Mouse (Mus musculus): ENCODE measurements at regions not wholly inside any gene's neighbourhood (a gene's known extent, or its start where the extent isn't known, plus 50 kb on each side); places are given as distances from the start of the nearest gene placed in this dataset.
A peak's percentile ranks its signal among the peaks of the same experiment; 100 is the strongest.

DNA sequence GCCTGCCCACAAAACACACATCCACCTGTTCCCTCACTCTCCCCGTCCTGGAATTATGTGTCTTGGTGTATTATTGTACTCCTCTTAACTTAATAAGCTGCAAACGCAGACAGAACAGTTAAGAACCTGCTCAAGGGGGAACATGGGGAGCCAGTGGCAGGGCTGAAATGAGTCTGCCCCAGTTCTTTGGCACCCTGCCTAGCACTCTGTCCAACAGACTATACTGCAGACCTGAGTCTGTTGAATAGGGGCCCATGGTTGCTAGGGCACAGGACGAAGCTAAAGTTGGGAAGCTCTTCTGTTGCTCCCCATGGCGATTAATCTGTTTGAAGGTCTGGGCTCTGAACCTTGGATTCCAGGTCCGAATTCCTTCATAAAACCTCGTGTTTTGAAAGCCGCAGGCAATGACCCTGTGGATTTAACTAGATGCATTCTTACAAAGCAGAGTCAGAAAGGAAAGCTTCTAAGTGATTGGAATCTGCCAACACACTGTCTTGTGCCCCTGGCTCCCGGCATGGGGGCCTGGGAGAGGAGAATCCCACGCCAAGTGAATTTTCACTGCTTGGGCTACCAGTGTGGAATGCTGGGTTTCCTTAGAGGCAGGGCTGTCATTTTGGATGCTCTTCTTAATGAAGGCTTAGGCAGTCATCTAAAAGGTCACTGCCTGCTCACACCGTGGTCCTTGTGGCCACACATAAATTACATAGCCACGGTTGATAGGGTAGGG lies 479.3 kb downstream of the Nedd1 start:
- no peak for DNase-seq (ENCODE audit: low read depth, low spot score)

DNA sequence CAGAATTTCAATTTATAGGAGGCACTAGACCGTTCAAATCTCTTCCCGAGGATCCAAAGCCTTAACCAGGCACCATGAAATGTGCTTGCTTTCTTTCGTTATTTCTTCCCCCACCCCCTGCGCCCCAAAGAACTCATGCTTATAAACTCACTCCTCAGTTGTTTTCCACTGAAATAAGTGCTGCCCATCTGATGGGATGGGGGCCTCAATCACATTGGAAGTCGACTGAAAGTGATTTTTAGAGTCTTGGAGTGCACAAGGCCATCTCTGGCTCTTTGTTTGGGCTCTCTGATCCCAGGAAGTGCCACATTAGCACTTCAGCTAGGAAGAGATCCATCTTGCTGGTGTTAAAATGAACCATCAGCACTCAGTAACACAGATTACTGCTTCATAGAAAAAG lies 484.3 kb downstream of the Nedd1 start:
- no peak for DNase-seq (ENCODE audit: low read depth, low spot score)

DNA sequence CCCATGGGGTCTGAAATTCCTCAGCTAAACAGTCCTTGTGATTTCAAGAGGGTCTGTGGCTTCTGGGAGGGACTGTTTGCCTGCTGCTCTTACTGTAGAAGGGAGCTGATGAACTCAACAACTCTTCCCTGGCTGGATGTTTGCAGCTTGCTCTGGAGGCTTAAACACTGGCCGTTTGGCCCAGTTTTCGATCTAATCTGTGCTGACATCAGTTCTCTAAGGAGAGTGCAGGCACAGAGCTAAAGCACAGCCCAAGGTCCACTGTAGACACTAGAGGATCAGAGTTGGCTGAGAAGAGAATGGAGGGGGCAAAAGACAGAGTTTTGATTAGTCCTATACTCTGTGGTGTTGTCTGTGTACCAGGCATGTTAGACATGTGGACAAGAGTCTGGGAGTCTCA lies 490.1 kb downstream of the Nedd1 start:
- no peak for DNase-seq (ENCODE audit: low read depth, low spot score)

DNA sequence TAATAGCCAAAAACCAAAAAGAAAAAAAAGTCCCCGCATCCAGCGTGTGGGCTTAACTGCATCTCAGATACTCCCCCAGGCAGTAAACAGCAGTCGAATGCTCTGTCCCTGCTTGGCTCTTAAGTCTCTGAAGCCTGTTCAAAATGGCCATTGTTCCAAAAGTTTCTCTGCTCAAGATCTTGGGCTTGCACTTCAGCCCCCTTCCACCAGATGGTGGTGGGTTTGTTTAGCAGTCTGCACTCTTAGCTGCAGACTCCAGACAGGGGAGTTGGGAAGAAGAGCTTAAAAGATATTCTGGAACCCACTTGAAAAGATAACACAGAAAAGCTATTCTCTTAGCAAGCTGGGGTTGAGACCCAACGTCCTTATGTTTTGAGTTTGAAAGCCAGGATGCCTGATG lies 496.4 kb downstream of the Nedd1 start:
- no peak for DNase-seq (ENCODE audit: low read depth, low spot score)

DNA sequence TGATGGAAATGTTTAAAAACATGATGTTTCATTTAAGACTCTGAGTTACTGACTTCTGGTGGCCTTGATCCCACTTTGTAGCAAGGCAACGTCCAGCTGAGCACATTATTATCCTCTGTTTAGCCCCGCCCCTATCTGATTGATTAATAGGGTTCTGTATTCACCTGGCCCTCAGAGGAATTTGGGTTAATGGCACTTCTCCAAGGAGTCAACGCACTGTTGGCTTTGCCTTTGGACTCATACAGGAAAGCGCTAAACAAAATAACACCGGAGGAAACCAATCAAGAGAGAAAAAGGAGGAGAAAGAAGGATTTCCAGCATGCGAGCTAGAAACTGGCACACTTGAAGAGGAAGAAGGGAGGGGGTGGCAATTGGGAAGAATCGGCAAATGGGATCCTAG lies 497.1 kb downstream of the Nedd1 start:
- DNase-seq (ENCODE audit: low read depth, low spot score) = no peak

DNA sequence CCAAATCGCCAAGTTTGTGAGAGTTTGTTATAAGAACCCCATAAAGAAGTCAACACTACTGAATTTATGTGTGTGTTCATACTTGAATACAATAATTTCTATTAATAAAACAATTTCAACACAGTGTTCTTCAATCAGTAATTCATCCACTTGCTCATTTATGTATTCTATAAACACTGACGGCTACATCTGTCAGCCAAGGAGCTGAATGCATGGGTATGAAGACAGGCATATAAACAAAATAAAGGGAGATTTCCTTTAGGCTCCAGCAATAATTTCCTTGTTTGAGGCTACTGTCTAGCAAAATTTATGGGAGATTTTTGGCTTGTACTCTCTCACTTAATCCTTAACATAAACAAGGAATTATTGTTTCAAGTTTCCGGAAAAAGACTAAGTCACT lies 502.9 kb downstream of the Nedd1 start:
- DNase-seq (ENCODE audit: low read depth, low spot score) = no peak

DNA sequence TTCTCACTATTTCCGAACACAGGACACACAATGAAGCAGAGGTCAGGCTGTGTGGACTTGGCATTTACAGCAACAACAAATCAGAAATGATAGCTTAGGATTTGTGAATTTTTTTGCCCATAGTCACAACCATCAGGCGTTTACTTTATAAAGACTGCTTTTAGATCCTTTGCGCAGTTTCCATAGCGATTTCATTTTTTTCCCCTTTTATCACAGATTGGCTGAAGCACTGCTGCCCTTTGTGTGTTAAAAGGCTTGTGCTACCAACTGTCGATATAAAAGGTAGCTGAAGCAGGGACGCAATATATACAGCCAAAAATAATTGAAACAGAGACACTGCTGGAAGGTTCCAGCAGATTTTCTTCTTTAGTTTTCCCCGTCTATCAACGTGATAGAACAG lies 551.4 kb downstream of the Nedd1 start:
- no peak for DNase-seq (ENCODE audit: low read depth, low spot score)

DNA sequence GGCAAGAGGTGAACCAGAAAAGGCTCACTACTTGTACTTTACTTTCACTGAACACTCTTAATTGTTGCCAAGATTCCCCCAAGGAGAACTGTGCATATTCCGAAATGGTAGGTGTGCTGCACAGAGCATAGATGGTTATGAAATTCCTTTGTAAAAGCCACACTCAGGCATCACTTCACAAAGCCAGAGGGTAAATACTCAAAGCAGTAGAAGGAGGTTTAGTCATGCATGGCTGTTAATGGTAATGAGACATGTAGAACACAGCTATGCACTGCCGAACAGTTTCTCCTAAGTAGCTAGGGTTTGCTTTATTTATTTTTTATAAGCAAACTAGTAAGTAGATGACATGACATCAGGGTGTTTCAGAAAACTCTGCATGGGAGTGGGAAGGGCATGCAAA lies 556.2 kb downstream of the Nedd1 start:
- no peak for DNase-seq (ENCODE audit: low read depth, low spot score)

DNA sequence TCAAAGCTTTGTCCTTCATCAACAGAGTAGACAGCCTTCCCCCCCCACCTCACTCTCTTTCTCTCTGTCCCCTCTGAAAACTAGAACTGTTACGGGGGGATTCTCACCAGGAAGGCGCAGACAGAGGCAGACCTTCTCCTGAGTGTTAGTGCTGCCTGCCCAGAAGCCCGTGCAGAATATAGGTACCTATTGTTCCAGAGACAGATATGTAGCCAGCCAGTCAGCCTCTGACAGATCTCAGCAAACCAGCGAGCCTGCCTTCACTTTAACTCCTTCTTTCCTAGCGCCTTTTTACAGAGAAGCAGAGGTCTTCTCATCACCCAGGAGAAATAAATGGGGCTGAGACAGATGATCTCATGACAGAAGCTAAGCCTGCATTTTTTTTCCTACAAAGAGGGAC lies 557.2 kb downstream of the Nedd1 start:
- DNase-seq (ENCODE audit: low read depth, low spot score) = no peak

DNA sequence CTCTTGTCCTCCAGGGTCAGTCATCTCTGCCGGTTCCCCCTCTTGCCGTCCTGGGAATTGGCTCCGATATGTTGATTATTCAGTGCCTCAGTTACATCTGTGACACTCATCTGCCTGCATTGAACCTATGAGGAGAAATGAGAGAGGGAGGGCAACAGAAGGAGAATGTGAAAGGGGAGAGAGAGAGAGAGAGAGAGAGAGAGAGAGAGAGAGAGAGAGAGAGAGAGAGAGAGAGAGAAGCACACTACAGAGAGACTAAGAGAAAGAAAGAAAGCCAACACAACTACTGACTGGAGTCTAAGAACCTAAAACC lies 557.6 kb downstream of the Nedd1 start:
- DNase-seq (ENCODE audit: low read depth, low spot score) = no peak

DNA sequence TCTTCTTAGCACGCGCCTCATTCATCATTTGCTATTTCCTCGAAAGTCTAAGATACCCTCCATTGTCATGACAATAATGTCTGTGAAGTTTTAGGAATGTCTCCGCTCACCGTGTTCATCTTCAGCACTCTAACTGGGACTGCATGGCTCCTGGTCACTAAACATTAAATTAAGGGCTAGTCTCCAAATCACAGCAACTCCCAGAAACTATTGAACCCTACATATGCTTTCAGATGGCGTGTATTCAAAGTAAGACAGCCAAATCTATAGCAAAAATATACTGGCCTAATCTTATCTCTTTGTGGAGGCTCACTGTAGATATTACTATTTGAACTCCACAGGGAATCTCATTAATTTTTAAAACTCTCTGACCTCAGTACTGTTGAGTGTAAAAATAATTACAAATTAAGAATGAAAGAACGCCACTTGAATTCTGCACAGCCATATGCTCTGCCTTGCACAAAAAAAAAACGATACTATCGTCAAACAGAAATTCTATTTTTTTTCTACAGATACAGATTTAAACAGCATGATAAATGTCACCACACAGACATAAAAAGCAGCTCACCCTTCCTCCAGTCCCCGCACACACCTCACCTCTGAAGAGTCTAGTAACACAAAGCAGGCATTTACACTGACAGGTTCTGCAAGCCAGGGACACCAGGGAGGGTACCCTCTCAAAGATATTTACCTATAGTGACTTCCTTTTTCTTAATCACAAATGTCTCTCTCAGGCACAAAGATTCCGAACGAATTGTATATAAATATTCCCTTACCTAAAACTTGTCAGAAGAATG lies 558.2 kb downstream of the Nedd1 start:
- no peak for DNase-seq (ENCODE audit: low read depth, low spot score)

DNA sequence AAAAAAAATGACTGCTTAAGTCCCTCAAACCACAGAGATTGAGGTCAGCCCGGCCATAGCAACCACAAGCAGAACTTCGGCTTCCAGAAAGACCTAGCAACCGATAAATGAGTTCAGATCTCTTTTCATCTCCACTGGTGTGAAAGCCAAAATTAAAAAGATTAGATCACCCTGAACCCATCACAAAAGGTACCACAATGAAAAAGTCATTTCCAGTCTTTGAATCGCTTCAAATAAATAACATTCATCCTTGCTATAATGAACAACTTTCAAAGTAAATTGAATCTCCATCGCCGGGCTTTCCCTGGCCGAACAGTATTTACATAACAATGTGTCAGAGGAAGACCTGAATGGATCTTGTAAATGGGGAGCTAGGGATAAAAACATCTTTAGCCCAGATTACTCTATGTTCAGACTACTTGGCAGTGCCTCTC lies 559.1 kb downstream of the Nedd1 start:
- no peak for DNase-seq (ENCODE audit: low read depth, low spot score)

DNA sequence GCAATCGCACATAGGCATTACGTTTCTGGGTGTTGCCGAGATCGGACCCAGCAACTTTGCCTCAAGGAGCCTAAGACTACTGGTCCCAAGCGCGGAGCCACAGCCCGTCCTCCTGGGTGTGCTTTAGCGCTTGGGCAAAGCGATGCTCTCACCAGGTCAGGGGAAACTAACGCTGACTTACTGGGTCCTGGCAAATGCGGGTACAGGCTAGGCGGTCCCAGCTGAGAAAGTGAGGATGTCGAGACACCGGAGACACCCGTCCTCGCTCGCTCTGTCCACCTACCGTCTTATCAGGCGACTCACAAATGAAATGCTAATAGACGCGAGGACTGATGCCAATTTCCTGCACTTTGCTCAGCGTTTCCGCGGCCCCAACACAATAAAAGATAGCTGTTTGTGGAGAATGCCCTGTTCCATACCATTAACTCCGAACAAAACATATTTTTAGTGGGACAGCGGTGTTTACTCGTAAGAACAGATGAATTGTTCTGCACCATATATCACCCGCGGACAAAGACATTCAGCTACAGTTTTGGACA lies 559.7 kb downstream of the Nedd1 start:
- peak; percentile 25 for DNase-seq (ENCODE audit: low read depth, low spot score)

DNA sequence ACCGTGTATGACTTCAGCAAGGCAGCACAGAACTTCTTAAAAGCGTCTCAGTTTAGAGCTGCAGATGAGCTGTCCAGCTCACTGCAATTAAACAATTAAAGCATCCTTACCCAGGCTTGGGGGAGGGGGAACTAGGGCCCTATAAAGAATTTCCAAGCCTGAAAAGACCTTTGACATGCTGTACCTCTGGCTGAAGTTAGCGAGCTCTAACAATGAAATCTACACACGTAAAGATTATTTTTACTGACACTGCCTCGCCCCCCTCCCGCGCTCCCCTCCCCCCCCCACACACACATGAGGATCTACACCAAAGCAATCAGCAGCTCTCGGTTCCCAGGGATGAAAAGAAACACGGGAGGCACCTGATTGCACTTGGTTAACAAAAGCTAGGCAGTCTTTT lies 560.7 kb downstream of the Nedd1 start:
- DNase-seq (ENCODE audit: low read depth, low spot score) = no peak

DNA sequence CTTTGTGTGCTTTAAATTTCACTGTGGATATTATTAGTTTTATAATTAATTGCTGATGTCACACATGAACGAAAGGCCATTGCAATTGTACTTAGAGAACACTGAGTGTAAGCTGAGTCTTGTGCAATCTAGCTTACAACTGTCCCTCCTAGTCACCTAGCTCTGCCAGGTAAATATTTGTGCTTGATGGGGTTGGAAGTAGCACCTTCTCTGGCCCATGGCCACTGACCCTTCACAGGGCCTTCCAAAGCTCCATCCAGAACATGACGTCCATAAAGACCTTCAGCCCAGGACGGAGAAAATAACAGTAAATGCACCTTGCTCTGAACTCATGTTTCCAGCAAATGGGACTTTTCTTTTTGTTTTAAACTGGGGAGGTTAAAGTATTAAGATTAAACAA lies 576.0 kb downstream of the Nedd1 start:
- DNase-seq (ENCODE audit: low read depth, low spot score) = no peak

DNA sequence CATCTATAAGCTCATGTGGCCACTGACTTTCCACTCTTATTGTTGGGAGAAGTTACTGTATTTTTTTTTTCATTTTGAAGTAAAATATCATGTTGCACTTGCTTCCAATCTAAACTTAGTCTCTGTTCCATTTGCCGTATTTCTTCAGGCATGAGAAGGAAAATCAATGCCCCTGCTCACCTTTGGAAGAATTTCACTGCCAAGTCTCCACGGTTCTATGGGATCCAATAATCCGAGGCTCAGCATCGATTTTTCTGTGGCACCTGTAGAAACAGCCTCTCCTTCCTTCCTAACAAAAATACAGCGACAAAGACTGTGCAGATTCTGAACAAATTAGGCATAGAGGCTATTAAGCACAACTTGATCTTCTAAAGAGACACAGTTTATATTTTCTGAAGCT lies 586.7 kb downstream of the Nedd1 start:
- DNase-seq (ENCODE audit: low read depth, low spot score) = no peak

DNA sequence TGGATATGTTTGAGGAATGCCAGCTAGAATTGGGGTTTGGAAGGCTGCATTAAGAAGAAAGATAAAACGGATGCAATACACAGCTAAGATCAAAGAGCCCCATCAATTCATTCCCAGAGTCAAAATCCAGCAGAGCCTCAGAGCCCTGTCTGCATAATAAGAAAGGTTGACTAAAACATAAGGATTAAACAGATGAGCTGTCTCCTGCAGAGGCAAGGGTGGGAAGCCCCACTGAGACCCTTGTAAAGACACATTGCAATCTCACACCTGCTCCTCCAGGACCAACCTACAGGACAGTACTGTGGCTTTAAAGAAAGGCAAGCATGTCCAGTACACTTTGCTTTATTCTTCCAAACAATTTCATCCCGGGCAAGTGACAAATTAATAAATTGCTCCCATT lies 609.4 kb downstream of the Nedd1 start:
- DNase-seq (ENCODE audit: low read depth, low spot score) = no peak

DNA sequence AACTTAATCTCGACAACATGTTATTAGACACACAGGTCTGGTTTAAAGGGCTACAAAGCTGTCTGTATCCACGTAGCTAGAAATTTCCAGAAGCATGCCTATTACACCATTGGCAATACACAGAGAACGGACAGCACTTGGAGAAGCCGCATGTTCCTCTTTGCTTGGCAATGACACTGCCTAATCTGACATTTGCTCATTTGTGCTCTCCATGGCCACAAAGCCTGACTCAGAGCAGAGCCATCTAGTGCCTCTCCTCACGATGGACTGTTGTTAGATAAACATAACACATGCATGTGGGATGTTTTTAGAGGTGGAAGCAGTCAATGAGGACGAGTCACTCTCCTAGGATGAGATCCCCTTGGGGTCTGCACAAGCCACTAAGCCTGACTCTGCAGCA lies 615.9 kb downstream of the Nedd1 start:
- no peak for DNase-seq (ENCODE audit: low read depth, low spot score)

DNA sequence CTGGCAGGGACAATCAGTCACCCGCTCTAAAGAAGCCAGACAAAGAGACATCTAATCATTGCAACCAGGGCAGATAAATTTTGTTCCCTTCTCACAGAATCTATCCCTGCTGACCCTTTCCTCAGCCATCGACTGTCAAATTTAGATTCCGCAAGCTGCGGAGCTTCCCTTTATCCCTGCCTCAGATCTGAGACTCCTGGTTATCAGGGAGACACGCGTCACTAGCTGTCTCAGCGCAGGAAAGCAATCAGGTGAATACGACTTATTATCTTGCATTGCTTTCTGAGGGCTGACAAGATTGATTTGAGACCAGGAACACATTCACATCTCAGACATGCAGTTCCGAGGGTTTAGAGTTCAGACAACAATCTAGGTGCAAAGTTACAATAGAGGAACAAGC lies 618.3 kb downstream of the Nedd1 start:
- DNase-seq (ENCODE audit: low read depth, low spot score) = no peak

DNA sequence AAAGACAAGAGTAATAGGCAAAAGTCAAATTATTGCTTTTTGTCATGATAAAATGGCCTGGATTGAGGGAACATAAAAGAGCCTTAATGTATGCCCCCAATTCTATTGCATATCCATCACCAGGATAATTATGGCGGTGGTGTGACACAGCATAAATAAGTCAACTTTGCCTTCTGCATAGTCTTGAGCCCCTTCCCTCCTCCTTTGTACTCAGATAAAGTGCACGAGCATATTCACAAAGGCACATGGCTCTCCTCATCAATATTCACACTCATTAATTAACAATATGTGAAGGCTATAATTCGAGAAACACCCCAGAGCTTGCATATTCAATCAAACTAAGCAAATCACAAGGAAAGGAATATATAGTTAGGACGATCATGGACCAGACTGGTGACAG lies 619.5 kb downstream of the Nedd1 start:
- no peak for DNase-seq (ENCODE audit: low read depth, low spot score)

DNA sequence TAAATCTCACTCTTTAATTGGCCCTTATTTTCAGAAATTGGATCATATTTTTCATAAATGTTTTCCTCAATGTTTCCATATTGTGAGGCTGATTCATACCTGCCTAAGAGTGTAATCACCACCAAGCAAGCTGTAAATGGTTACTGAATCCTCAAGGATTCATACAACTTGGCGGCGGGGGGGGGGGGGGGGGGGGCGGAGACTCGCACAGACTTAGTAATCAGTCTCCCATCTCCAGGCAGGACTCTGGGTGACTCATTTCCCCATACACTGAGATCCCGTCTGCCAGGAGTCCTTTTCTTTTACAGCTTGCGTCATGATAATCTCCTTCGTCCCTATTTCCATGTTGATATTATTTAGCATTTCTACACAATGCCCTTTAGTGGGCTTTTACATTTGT lies 624.7 kb downstream of the Nedd1 start:
- no peak for DNase-seq (ENCODE audit: low read depth, low spot score)

DNA sequence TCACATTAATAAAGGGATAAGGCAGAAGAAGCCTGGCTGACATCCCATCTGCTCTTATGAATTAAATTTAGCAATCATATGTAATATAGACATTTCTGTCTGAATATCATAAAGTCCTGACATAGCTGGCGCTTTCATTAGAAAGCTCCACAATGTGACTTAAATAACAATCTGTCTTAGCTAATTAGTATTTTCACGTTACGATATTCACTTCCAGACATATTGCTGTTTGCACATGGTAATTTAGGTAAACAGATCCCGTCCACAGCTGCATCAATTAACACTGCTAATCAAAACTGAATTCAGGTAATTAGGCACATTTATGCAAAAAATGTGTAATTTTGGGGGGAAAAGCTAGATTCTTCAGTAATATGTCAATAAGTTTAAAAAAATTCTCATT lies 625.1 kb downstream of the Nedd1 start:
- DNase-seq (ENCODE audit: low read depth, low spot score) = no peak
